Mouse (Mus musculus) retina, embryonic 14.5 days (tissue): ENCODE results near the gene Tmprss15.

Experiments used
- DNase-seq: peaks from one replicate; pipeline ENCODE4 v3.0.0-alpha.2; 2015; ENCODE audit warnings: low spot score

Tmprss15 gene

GRCm38 (mm10) chr16:79090997-79091396 lies at the start of gene Tmprss15:
TSS of gene Tmprss15 (minus strand) at chr16:79091097.
- no peak for DNase-seq

DNA sequence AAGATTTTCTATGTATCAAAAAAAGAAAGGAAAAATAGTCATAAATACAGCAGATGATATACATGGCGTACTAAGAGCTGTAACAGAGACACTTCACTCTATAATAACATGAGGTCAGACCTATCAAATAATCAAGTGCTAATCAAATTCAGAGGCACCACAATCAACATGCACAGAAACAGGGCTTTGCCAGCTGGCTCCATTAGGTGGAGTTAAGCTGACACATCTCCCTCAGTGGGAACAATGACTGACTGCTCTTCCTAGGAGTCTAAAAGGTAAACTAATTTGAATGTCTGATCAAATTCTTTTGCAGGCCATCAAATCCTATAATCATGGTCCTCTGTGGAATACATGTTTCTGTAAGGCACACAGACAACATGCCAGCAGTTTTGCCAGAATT lies 24.0 kb upstream of the Tmprss15 start:
- peak; percentile 71 for DNase-seq

DNA sequence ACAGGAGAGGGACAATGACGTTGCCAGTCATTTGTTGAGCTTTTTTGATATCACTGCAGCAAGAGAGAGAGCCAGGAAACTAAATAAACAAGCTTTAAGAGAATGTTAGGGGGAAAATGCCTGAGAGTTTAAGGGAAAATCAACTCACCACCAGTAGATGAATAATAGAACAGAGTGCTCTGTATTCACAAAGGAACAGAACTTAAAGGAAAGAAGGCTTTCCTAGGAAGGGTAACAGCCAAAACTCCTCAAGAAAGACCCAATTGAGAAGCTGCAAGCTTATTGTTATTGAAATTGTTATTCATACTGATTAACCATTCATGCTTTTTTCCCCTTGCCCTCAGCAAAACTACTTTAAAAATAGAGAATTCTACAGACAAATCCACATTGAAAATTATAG lies 18.6 kb upstream of the Tmprss15 start:
- no peak for DNase-seq

DNA sequence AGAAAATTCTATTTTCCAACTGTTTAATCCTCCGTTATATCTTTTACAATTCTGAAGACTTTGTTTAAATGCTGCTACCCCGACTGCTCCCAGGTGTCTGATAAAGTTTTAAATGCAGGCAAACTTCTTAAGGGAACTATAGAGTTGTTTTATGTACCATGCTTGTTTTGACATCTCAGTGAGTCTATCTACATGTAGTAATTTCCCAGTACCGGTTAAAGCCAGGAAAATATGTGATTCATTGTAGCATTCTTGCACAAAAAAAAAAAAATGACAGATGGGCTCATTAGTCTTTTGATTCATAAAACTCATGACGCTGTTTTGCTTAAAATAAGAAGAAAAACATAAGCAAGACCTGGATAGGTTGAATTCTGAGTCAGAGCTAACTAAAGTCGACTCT lies 18.1 kb upstream of the Tmprss15 start:
- DNase-seq = no peak

DNA sequence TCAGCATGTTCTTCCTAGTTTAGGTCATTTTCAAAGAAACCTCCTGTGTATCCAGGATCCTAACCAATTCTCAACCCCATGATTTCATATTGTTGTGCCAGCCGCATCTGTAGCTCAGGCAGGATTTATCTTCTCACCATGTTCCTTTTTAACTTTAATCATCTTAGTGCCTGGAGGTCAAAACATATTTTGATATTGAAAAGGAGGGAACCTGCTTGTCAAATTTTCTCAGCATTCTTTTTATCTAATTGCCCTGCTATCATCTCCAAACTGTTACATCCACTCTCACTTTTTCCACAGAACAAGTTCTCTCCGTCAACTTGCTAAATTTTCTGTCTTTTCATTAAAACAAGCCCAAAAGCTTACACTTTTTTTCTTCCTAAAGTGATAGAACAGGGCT lies 9.4 kb upstream of the Tmprss15 start:
- DNase-seq = no peak

DNA sequence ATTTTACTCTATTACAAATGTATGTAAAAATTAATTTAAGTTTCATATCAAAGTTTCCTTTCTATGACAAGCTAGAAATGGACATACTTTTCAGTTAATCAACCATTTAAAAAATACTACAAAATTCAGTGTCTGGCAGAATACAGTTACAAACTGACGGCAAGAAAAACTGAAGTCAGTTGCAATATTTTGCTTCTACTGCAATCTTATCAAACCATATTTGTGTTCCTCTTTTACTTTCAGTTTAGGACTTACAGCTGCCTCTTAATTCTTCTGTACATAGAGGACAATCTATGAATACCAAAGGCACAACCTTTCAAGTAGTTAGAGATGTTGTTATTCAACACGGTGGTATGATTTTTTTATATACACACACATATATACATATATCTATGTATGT lies 7.4 kb upstream of the Tmprss15 start:
- no peak for DNase-seq

- no peak for DNase-seq
These were observed 4.3 kb downstream of the Tmprss15 start for GRCm38 (mm10) chr16:79086550-79086949.

DNA sequence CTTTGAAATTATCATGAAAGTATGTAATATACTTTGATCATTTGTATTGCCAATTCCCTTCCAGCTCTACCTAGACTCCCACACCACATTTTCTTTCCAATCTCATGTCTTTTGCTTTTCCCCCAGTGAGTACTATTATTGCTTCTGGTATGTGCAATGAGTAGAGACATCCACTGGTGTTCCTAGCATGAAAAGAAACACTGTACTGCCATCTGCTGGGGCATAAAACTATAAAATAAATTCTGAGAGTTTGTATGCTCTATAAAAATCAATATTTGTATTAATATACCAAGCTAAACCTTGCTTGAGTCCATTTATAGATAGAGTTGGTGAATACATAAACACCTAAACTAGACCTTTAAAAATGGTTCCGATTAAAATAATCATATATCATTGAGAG lies 27.0 kb downstream of the Tmprss15 start:
- no peak for DNase-seq

GRCm38 (mm10) chr16:79058775-79059558 lies 31.9 kb downstream of the Tmprss15 start:
- DNase-seq = peak; percentile 73

DNA sequence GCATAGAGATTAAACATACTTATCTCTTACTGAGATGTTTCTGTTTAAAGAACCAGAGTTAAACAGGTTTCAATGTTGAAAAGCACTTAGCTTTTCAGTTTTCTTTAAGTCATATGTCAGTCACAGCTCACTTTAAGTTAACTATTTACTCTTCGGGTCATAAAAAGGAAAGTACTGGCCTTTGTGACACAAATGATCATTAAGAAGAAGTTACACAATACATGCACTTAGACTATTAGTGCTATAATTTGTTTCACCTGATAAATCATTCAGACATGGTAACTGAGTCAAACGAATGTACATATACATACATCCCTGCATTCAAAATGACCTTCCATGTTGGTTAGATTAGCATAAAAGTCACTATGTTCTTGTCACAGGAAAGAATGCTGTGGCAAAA lies 58.3 kb downstream of the Tmprss15 start:
- DNase-seq = no peak

DNA sequence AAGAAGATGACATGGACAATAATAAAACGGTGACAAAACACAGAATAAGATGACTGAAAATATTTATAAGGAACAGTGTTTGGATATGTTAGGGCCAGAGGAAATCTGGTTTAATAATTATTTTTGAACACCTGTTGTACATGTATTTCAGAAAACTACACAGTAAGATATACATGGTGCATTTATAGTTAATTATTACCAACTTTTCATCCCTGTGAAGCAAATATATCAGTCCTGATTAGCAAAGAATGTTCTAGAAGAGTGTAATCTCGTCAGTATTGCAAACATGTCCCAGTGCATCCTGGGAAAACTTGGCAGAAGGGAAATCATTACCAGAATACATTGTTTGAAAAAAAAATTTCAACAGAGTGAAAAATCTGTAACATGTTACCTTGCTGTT lies 88.1 kb downstream of the Tmprss15 start:
- no peak for DNase-seq

- no peak for DNase-seq
These were observed 89.2 kb downstream of the Tmprss15 start for GRCm38 (mm10) chr16:79001679-79002078.

DNA sequence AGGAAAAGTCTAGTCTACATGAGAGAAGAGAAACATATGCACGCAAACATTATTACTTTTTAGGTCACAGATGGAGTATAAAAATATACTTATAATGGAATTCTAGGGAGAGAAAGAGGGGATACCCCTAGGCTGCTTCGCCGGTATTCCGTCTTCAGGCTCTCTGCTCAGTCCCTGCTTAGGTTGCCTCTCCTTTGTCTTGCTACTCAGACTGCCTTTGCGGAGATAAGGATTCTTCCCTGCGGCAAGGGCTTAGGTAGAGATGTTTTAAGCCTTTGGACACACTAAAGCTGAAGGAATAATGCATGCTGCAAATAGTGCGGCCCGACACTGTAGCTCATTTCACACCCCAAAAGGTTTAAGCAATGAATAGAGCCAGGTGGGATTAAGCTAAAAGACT lies 114.5 kb downstream of the Tmprss15 start:
- no peak for DNase-seq

DNA sequence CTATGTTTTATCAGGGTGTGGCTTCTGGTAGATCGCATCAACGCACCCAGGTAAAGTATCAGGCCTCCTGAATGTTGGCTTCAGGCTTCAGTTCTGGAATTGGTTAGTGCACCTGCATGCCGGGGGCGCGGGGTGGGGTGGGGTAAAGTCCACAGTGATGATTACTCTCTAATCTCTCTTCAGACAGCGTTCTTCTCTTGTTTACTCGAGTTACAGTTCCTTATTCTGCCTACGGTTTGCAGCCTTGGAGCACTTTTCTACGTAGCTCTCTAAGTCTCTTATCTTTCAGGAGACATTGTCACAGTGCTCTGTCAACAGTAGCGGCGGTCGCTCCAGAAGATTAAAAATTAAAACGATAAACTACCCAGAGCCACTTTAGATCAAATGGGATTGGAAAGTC lies 116.8 kb downstream of the Tmprss15 start:
- DNase-seq = no peak

DNA sequence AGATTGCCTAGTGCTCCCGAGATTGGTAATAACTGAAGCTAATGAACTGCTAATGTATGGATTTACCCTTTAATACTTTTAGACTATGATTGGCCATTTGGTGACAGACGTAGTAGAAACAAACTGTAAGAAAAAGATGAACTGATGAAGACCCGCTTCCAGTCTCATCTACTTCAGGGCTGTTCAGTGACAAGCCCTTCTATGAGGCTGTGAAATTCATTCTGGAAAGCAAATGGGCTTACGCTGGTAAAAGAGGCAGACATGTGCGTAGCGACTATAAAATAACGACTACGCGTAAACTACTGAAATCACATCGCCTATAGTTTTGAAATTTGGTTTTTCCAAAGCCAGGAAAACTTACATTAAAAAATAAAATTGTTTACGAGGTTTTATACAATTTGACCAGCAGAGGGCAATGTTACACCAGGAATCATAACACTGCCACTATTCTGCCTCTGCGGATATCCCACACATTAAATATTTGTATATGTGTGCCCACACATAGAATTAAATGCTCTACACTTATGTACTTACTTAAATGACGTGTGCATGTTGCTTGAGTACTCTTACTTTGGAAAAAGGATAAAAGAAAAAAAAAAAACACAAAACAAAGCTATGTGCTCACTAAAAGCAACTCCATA lies 121.7 kb downstream of the Tmprss15 start:
- DNase-seq = peak; percentile 77

DNA sequence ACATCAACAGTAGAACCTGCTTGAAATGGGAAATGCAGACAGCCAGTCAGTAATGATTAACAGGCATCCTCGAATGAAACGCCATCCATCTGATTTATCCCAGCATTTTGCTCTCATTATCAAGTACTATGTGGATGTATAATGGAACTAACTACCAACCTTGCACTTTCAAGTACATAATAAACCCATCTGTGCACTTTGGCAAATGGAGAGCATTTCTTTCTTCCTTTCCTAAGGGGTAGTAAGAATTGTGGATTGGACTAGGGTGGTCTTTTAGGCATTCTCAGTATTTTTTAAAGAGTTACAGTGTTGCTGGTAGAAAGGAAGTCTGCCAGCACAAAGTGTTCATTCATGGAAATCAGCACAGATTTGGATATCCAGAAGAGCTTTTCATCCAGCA lies 133.5 kb downstream of the Tmprss15 start:
- no peak for DNase-seq

DNA sequence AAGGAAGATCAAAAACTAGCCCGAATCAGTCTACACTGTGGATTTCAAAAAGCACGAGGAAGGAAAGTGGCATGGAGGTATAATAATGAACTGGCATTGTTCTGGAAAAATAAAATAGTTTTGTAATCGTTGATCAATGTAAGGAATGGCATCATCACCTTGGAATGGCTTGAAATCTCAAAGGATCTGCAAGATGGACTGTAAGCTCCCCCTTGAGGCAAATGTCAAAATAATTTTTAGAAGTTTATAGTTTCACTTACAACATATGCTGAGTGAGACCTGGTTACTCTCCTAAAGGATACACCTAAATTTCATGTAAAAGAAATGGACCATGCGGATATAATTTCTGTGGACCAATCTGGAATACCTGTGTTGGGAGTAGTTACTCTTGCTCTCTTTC lies 140.5 kb downstream of the Tmprss15 start:
- peak; percentile 27 for DNase-seq

DNA sequence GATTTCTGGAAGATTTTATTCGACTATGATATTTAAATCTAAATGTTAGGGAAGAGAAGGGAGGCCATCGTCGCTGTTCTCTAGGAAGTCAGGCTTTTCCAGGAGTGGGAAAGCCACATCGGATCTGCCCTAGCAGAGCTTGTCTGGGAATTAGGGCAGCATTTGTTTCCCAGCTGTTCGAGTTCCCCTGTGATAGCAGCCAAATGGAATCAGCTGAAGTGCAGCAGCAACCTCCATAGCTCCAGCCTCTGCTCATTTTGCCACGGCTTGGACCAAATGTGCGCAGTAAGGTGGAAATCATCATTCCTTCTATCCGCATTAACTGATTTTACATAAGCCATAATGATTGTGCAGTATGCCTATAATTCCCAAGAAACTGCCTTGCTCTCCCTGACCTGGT lies 153.1 kb downstream of the Tmprss15 start:
- peak; percentile 48 for DNase-seq

GRCm38 (mm10) chr16:78934298-78934697 lies 156.6 kb downstream of the Tmprss15 start:
- no peak for DNase-seq

DNA sequence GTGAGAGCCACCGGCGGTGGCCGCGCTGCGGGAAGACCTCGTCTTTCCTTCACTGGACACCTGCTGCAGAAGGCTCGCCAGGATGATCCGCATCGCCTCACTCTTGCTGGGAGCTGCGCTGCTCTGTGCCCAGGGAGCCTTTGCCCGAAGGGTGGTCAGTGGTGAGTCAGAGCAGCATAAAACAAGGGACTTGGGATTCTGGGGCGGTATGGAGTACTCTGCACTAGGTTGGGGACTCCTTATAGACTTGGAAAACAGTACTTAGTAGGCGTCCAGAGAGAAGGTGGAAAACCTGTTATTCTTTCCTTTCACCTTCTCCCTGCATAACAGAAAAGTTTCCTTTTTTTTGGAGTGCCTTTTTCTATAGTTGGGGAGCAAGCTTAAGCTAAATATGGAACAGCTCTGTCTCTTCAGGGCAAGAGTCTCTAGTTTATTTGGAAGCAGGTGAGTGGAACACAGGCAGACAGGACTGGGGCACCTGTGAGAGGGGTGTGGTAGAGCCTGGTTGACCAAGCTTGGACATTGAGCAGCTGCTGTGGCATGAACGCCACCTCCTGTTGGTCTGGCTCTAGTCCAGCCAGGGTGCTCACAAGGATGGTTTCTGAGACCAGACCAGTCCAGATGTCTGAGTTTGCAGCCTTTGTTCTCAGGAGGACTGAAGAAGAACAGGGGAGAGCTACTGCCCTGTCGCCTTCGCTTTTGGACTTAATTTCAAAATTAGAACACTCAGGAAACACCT lies 159.4 kb downstream of the Tmprss15 start:
- DNase-seq = peak; percentile 31

- peak; percentile 63 for DNase-seq
These were observed 160.3 kb downstream of the Tmprss15 start, which contains the start of gene Chodl for GRCm38 (mm10) chr16:78930382-78931286. TSS of gene Chodl (plus strand) at chr16:78930948.

DNA sequence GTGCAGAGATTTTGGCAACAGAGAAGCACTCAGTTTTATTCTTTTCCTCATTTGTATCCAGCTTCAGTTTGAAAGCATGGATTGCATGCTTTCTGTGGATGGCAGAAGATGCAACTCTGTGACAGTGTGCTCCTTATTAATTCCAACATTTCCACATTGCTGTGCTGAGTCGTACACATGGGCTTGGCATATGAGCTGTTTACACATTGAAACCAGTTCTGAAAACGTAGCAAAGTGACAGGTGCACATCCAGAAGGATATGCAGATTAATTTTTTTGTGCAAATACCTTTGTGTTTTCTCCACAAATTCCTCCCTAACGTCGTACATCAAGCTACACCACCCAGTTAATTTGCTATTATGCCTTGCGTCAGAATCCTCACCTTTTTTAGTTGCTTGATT lies 168.3 kb downstream of the Tmprss15 start:
- no peak for DNase-seq
